Mouse (Mus musculus) B cell, adult 2 months (primary cell): ENCODE results near the gene Sftpd.

Experiments used
- DNase-seq, 2 experiments: peaks; one replicate each; pipeline ENCODE4 v3.0.0; 2022

Sftpd gene

GRCm38 (mm10) chr14:41185059-41185821, at the start of gene Sftpd:
TSS of gene Sftpd (minus strand) at chr14:41185149.
- no peak for DNase-seq

- DNase-seq, result no peak
Observed at GRCm38 (mm10) chr14:41198037-41198730, 13.2 kb upstream of the Sftpd start.

- DNase-seq, result no peak
Observed at GRCm38 (mm10) chr14:41189496-41189895, 4.5 kb upstream of the Sftpd start.

GRCm38 (mm10) chr14:41174802-41175201, 10.1 kb downstream of the Sftpd start:
- no peak for DNase-seq

GRCm38 (mm10) chr14:41170514-41170913, 14.4 kb downstream of the Sftpd start:
- DNase-seq, result no peak

- DNase-seq, result no peak
Observed at GRCm38 (mm10) chr14:41168567-41168966, 16.4 kb downstream of the Sftpd start.

- DNase-seq, result no peak
Observed at GRCm38 (mm10) chr14:41167278-41167677, 17.7 kb downstream of the Sftpd start.

GRCm38 (mm10) chr14:41162663-41163062, 22.3 kb downstream of the Sftpd start:
- no peak for DNase-seq

GRCm38 (mm10) chr14:41160743-41161142, 24.2 kb downstream of the Sftpd start:
- no peak for DNase-seq

- no peak for DNase-seq
Observed at GRCm38 (mm10) chr14:41160076-41160475, 24.9 kb downstream of the Sftpd start.

GRCm38 (mm10) chr14:41151220-41151898, 33.6 kb downstream of the Sftpd start, which contains the start of gene Mbl1:
TSS of gene Mbl1 (plus strand) at chr14:41151458.
- no peak for DNase-seq

GRCm38 (mm10) chr14:41147356-41147755, 37.6 kb downstream of the Sftpd start:
- DNase-seq, result no peak

GRCm38 (mm10) chr14:41146922-41147321, 38.0 kb downstream of the Sftpd start:
- no peak for DNase-seq

GRCm38 (mm10) chr14:41146035-41146434, 38.9 kb downstream of the Sftpd start:
- DNase-seq, result no peak

- no peak for DNase-seq
Observed at GRCm38 (mm10) chr14:41140686-41141085, 44.3 kb downstream of the Sftpd start.

GRCm38 (mm10) chr14:41137006-41137405, 47.9 kb downstream of the Sftpd start:
- DNase-seq, result no peak

GRCm38 (mm10) chr14:41131540-41131939, 53.4 kb downstream of the Sftpd start, which contains the start of gene Sftpa1:
TSS of gene Sftpa1 (plus strand) at chr14:41131782.
- no peak for DNase-seq

- DNase-seq, result no peak
Observed at GRCm38 (mm10) chr14:41127997-41128396, 57.0 kb downstream of the Sftpd start.

GRCm38 (mm10) chr14:41124683-41125082, 60.3 kb downstream of the Sftpd start:
- no peak for DNase-seq
